Mouse (Mus musculus): ENCODE data around the gene Cdipt. TPM values are rescaled to one million over a fixed set of nuclear protein-coding genes. Genes with fewer than 3 reads are reported as not detected.

Cdipt gene
- total and polyA plus RNA-seq, 3 experiments = 44.4 to 133 (median 45.9) TPM

DNA sequence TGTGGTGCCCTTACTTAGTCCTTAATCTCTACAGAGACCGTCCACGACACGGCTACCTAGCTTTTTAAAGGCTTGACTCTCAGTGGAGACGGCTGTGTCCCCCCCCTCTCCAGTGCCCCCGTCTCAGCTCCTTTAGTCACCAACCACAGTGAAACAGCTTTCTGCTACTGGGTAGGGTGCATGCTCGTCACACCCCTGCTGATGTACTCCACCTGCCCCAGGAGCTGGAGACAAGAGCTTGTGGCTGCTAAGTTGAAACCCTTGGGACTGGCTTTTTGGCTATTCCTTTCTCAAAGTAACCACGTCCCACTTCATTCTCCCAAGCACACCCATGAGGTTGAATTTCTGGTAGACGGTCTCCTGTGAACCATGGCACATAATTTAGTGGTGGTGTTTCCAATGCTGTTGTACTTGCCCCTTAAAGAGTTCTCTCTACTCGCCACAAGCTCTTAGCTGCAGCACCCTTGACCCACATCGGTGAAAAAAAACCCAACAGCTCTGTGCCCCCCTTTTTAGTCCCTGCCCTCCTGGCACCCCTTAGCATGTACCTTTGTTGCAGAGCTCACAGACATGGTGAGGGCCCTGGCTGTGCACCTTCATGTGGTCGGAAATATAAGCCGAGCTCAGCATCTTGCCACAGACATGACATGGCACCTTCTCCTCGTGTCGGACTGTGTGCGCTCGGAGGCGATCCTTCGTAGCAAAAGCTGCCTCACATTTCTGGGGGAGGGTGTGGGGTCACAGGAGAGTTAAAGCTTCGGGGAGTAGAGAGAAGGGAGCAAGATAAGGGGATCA is 48.4 kb downstream of the Cdipt start:
- no peak for TF ChIP-seq CTCF (IDR thresholded peaks at IDR 0.05)
- 0 out of 2 replicates have a peak, but pooled peaks have one; percentile 9 for TF ChIP-seq POLR2A (IDR thresholded peaks at IDR 0.05; ENCODE audit: insufficient read depth, low read depth, low read length)
- Histone ChIP-seq H3K27me3 (ENCODE audit: control insufficient read depth, insufficient read depth, low read length) (no peaks in the 10 kb centered on the region), H3K36me3 (ENCODE audit: control insufficient read depth, insufficient read depth, low read length) (peaks cover 3% of the 10 kb centered on the region; the same call in 1 of the 2 replicates), H3K4me3 (no peak overlapping the region), H3K27ac (peak overlapping the region; percentile 92), H3K4me1 (ENCODE audit: control insufficient read depth, insufficient read depth, low read length) (peaks cover 10% of the 10 kb centered on the region), H3K79me2 (replicated peaks; ENCODE audit: control insufficient read depth, insufficient read depth, low read length) (no peaks in the 10 kb centered on the region), H3K9ac (ENCODE audit: low read depth, low read length) (0 out of 2 replicates have a peak overlapping the region, but pooled peaks have one; percentile 1)
- 46% methylated on average over 19 of the region's 19 CpGs for WGBS
- intact Hi-C loops (cut with DNase I) = no loop called here
- DNase-seq = peak in 1 of 2 experiments; percentile 15

GRCm38 (mm10) chr7:127024755-127025555 is 49.2 kb downstream of the Cdipt start:
- Histone ChIP-seq H3K4me3 (peak overlapping the region; percentile 56), H3K27ac (peak overlapping the region; percentile 92), H3K27me3 (ENCODE audit: control insufficient read depth, insufficient read depth, low read length) (no peaks in the 10 kb centered on the region), H3K9ac (ENCODE audit: low read depth, low read length) (peak overlapping the region; percentile 98), H3K36me3 (ENCODE audit: control insufficient read depth, insufficient read depth, low read length) (peaks cover 3% of the 10 kb centered on the region; the same call in 1 of the 2 replicates), H3K79me2 (replicated peaks; ENCODE audit: control insufficient read depth, insufficient read depth, low read length) (no peaks in the 10 kb centered on the region), H3K4me1 (ENCODE audit: control insufficient read depth, insufficient read depth, low read length) (peaks cover 10% of the 10 kb centered on the region)
- DNase-seq = peak; percentile 83 to 87
- peak; percentile 68 for TF ChIP-seq CTCF (IDR thresholded peaks at IDR 0.05)
- peak; percentile 86 for TF ChIP-seq EP300 (IDR thresholded peaks at IDR 0.05; ENCODE audit: insufficient read depth, low read depth, low read length)
- TF ChIP-seq POLR2A (IDR thresholded peaks at IDR 0.05; ENCODE audit: insufficient read depth, low read depth, low read length) = peak; percentile 71
- intact Hi-C loops (cut with DNase I) = loop anchor here (1.0 to 5.0 kb wide), 3 partner anchors 8 to 143 kb away; partner anchors contain the start of genes Pagr1a and Taok2
- WGBS = 6% methylated on average over 30 of the region's 30 CpGs

DNA sequence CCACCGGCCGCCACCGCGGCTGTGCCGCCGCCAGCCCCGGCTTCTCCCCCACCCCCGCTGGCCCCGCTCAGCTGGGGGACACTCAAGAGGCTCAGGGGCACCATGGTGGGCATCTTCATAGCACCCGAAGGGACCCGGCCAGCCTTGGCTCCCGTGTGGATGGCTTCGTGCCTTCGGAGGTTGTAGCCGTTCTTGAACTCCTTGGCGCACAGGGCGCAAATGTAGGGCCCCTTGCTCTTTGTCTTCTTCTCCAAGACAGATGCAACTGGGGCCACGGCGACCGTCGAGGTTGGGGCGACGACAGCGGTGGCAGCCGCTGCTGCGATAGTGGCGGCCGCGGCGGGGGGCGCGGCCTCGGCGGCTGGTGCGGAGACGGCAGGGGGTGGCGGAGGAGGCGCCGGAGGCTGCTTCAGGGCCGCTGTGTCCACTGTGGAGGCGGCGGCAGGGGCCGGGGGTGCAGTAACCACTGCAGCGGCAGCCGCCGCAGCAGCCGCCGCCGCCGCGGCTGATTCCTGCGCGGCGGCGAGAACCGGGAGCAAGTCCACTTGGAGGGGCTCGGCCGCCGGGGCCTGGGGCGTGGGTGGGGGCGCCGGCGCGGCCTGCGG is 49.9 kb downstream of the Cdipt start:
- Histone ChIP-seq H3K27me3 (ENCODE audit: control insufficient read depth, insufficient read depth, low read length) (no peaks in the 10 kb centered on the region), H3K79me2 (replicated peaks; ENCODE audit: control insufficient read depth, insufficient read depth, low read length) (no peaks in the 10 kb centered on the region), H3K27ac (peak overlapping the region; percentile 92), H3K4me1 (ENCODE audit: control insufficient read depth, insufficient read depth, low read length) (peaks cover 10% of the 10 kb centered on the region), H3K36me3 (ENCODE audit: control insufficient read depth, insufficient read depth, low read length) (peaks cover 3% of the 10 kb centered on the region; the same call in 1 of the 2 replicates), H3K4me3 (peak overlapping the region; percentile 56), H3K9ac (ENCODE audit: low read depth, low read length) (peak overlapping the region; percentile 98)
- no peak for TF ChIP-seq EP300 (IDR thresholded peaks at IDR 0.05; ENCODE audit: insufficient read depth, low read depth, low read length)
- no peak for TF ChIP-seq POLR2A (IDR thresholded peaks at IDR 0.05; ENCODE audit: insufficient read depth, low read depth, low read length)
- TF ChIP-seq CTCF (IDR thresholded peaks at IDR 0.05) = no peak
- intact Hi-C loops (cut with DNase I) = loop anchor here (1.0 to 5.0 kb wide), 3 partner anchors 8 to 143 kb away; partner anchors contain the start of genes Pagr1a and Taok2
- under 1% methylated on average over 57 of the region's 65 CpGs for WGBS
- peak; percentile 69 to 71 for DNase-seq

DNA sequence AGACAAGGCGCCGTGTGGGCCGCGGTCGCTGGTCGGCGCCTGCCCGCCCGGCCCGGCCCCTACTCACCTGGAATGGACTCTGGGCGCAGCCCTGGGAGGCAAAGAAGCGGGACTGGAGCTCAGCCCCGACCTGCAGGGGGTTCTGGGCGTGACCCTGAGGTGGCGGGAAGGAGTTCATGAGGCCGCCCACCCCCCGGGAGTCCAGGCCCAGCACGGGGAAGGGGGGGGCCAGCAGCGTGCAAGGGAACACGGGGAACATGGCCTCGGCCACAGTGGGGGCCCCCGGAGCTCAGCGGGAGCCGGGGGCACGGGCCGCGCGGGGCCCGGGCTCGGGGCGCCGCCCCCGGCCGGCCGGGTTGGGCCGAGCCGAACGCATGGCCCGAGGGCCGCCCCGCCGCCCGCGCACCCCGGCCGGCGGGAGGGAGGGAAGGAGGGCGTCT is 50.5 kb downstream of the Cdipt start:
- intact Hi-C loops (cut with DNase I) = loop anchor here (5.0 kb wide), 2 partner anchors 129 to 144 kb away; partner anchors contain the start of gene Taok2
- H3K4me3 ChIP-seq = peak overlapping the region; percentile 56
- no peaks in the 10 kb centered on the region for H3K27me3 ChIP-seq (ENCODE audit: control insufficient read depth, insufficient read depth, low read length)
- H3K79me2 ChIP-seq (replicated peaks; ENCODE audit: control insufficient read depth, insufficient read depth, low read length) = no peaks in the 10 kb centered on the region
- peak overlapping the region; percentile 92 for H3K27ac ChIP-seq
- peaks cover 10% of the 10 kb centered on the region for H3K4me1 ChIP-seq (ENCODE audit: control insufficient read depth, insufficient read depth, low read length)
- peak; percentile 79 to 81 for DNase-seq
- peaks cover 3% of the 10 kb centered on the region; the same call in 1 of the 2 replicates for H3K36me3 ChIP-seq (ENCODE audit: control insufficient read depth, insufficient read depth, low read length)
- H3K9ac ChIP-seq (ENCODE audit: low read depth, low read length) = peak overlapping the region; percentile 98
- TF ChIP-seq EP300 (IDR thresholded peaks at IDR 0.05; ENCODE audit: insufficient read depth, low read depth, low read length) = no peak
- no peak for TF ChIP-seq CTCF (IDR thresholded peaks at IDR 0.05)
- no peak for TF ChIP-seq POLR2A (IDR thresholded peaks at IDR 0.05; ENCODE audit: insufficient read depth, low read depth, low read length)
- WGBS = 0% methylated on average over 31 of the region's 48 CpGs

DNA sequence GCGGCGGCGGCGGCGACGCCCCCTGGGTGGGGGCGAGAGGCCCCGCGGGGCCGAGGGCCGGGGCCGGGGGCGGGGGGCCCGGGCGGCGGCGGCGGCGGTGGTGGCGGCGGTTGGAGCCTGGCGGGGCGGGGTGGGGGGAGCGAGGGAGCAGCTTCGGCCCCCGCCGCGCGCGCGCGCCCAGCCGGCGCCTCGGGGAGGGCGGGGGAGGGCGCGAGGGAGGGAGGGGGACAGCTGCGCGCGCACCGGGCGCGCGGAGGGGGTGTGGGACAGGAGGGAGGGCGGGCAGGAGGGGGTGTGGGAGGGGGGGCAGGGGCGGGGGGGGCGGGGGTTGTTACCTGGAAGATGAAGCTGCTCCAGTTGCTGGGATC is 50.9 kb downstream of the Cdipt start:
- DNase-seq = peak in 1 of 2 experiments; percentile 86
- Histone ChIP-seq H3K4me3 (no peak overlapping the region; the same call in 1 of the 2 replicates), H3K79me2 (replicated peaks; ENCODE audit: control insufficient read depth, insufficient read depth, low read length) (no peaks in the 10 kb centered on the region), H3K9ac (ENCODE audit: low read depth, low read length) (peak overlapping the region; percentile 98), H3K27me3 (ENCODE audit: control insufficient read depth, insufficient read depth, low read length) (no peaks in the 10 kb centered on the region), H3K4me1 (ENCODE audit: control insufficient read depth, insufficient read depth, low read length) (peaks cover 9% of the 10 kb centered on the region), H3K36me3 (ENCODE audit: control insufficient read depth, insufficient read depth, low read length) (peaks cover 3% of the 10 kb centered on the region; the same call in 1 of the 2 replicates), H3K27ac (peak overlapping the region; percentile 87)
- no peak for TF ChIP-seq EP300 (IDR thresholded peaks at IDR 0.05; ENCODE audit: insufficient read depth, low read depth, low read length)
- no peak for TF ChIP-seq CTCF (IDR thresholded peaks at IDR 0.05)
- no peak for TF ChIP-seq POLR2A (IDR thresholded peaks at IDR 0.05; ENCODE audit: insufficient read depth, low read depth, low read length)
- 1% methylated on average over 16 of the region's 48 CpGs for WGBS
- intact Hi-C loops (cut with DNase I) = loop anchor here (5.0 kb wide), 2 partner anchors 129 to 144 kb away; partner anchors contain the start of gene Taok2

All from heart, adult 2 months (tissue).